Mouse (Mus musculus) heart, embryonic 12.5 days (tissue): ENCODE results near the gene Erf. TPM values are rescaled to one million over a fixed set of nuclear protein-coding genes. Genes with fewer than 3 reads are reported as not detected.

Source experiments
- ATAC-seq: fragments of 200-750 bp; cut with Nextera tagmentation; 2 replicates; pipeline ENCODE4 v1.8.0; 2017; ENCODE audit warnings: moderate TSS enrichment, moderate library complexity; ENCODE audit not compliant: insufficient number of reproducible peaks, low FRiP score
- H3K27ac ChIP-seq: fragments of 300-500 bp; sonication (generic); 2 replicates; pipeline ENCODE4 v1.5.1; 2016; ENCODE audit warnings: mild to moderate bottlenecking, moderate library complexity; ENCODE audit not compliant: poor library complexity, severe bottlenecking
- H3K27me3 ChIP-seq: fragments of 300-500 bp; sonication (generic); replicated peaks from 2 replicates; pipeline ENCODE4 v1.6.1; 2016; ENCODE audit warnings: mild to moderate bottlenecking, moderate library complexity
- H3K36me3 ChIP-seq: fragments of 300-500 bp; sonication (generic); 2 replicates; pipeline ENCODE4 v1.6.1; 2016; ENCODE audit warnings: mild to moderate bottlenecking, moderate library complexity
- H3K4me1 ChIP-seq: fragments of 300-500 bp; sonication (generic); replicated peaks from 2 replicates; pipeline ENCODE4 v1.6.1; 2016; ENCODE audit warnings: mild to moderate bottlenecking
- H3K4me2 ChIP-seq: fragments of 300-500 bp; sonication (generic); 2 replicates; pipeline ENCODE4 v1.6.1; 2016; ENCODE audit warnings: mild to moderate bottlenecking, moderate library complexity
- H3K4me3 ChIP-seq: fragments of 300-500 bp; sonication (generic); 2 replicates; pipeline ENCODE4 v1.5.1; 2016; ENCODE audit warnings: mild to moderate bottlenecking
- H3K9ac ChIP-seq: fragments of 300-500 bp; sonication (generic); 2 replicates; pipeline ENCODE4 v1.6.1; 2016; ENCODE audit warnings: mild to moderate bottlenecking, moderate library complexity
- H3K9me3 ChIP-seq: fragments of 300-500 bp; sonication (generic); replicated peaks from 2 replicates; pipeline ENCODE4 v1.6.1; 2016; ENCODE audit warnings: mild to moderate bottlenecking, moderate library complexity
- WGBS: fragments of 180-500 bp; shearing (Covaris S2); methylation state at CpG from one replicate; pipeline ENCODE4 v1.1.7; 2016; 5-methylcytosine and 5-hydroxymethylcytosine counted together
- polyA plus RNA-seq: library from polyadenylated mRNA; unstranded; fragments of >200 nt; fragmentation: Nextera tagmentation; extraction: Ambion mirVana; gene quantifications from 2 replicates; pipeline ENCODE4 v1.2.1, GENCODE M21; 2016

Gene Erf
- 17.6 and 20.4 TPM in 2 replicates for polyA plus RNA-seq

GRCm38 (mm10) chr7:25250141-25250972, at the start of gene Erf:
Gene Erf (minus strand): TSS chr7:25250761.
- peak; percentile 87 for ATAC-seq
- H3K9ac ChIP-seq: peak within 1 kb of the TSS; percentile 97
- peaks cover 11% of the 10 kb centered on the region for H3K36me3 ChIP-seq
- peak within 1 kb of the TSS; percentile 95 for H3K4me3 ChIP-seq
- H3K4me2 ChIP-seq: peak within 1 kb of the TSS; percentile 96
- H3K27ac ChIP-seq: peak within 1 kb of the TSS; percentile 98
- H3K4me1 ChIP-seq: peaks cover 42% of the 10 kb centered on the region
- no peaks in the 10 kb centered on the region for H3K27me3 ChIP-seq
- WGBS: under 1% methylated on average over 63 of the region's 81 CpGs
- H3K9me3 ChIP-seq: no peaks in the 10 kb centered on the region

GRCm38 (mm10) chr7:25297454-25298325, 47.1 kb upstream of the Erf start, which contains the start of gene Pafah1b3:
Gene Pafah1b3 (minus strand): TSS chr7:25297986.
- Histone ChIP-seq H3K4me3 (peak within 1 kb of the TSS; percentile 84), H3K27ac (peak within 1 kb of the TSS; percentile 91), H3K9me3 (no peaks in the 10 kb centered on the region), H3K4me2 (peak within 1 kb of the TSS; percentile 92), H3K4me1 (peaks cover 34% of the 10 kb centered on the region), H3K9ac (peak within 1 kb of the TSS; percentile 88), H3K36me3 (peaks cover 35% of the 10 kb centered on the region), H3K27me3 (peaks cover 7% of the 10 kb centered on the region)
- ATAC-seq: peak; percentile 86
- WGBS: 1% methylated on average over 52 of the region's 52 CpGs

GRCm38 (mm10) chr7:25296945-25297453, 46.4 kb upstream of the Erf start:
- 0% methylated on average over 21 of the region's 21 CpGs for WGBS
- Histone ChIP-seq H3K9ac (peak overlapping the region; percentile 88), H3K27ac (peak overlapping the region; percentile 91), H3K4me1 (peaks cover 37% of the 10 kb centered on the region), H3K4me2 (peak overlapping the region; percentile 92), H3K9me3 (no peaks in the 10 kb centered on the region), H3K4me3 (peak overlapping the region; percentile 84), H3K36me3 (peaks cover 42% of the 10 kb centered on the region), H3K27me3 (0 out of 2 replicates have a peak, but pooled peaks cover 6% of the 10 kb centered on the region)
- ATAC-seq: peak; percentile 37

GRCm38 (mm10) chr7:25294960-25295722, 44.6 kb upstream of the Erf start:
- no peaks in the 10 kb centered on the region for H3K27me3 ChIP-seq
- H3K9ac ChIP-seq: no peak overlapping the region
- no peak for ATAC-seq
- 91% methylated on average over 12 of the region's 12 CpGs for WGBS
- H3K4me1 ChIP-seq: peaks cover 47% of the 10 kb centered on the region
- H3K9me3 ChIP-seq: no peaks in the 10 kb centered on the region
- H3K4me2 ChIP-seq: no peak overlapping the region
- no peak overlapping the region for H3K4me3 ChIP-seq
- peaks cover 60% of the 10 kb centered on the region for H3K36me3 ChIP-seq
- no peak overlapping the region for H3K27ac ChIP-seq

- Histone ChIP-seq H3K9me3 (peaks cover 3% of the 10 kb centered on the region; the same call in 1 of the 2 replicates), H3K36me3 (peaks cover 67% of the 10 kb centered on the region), H3K4me3 (no peak overlapping the region), H3K4me1 (peaks cover 47% of the 10 kb centered on the region), H3K9ac (no peak overlapping the region), H3K4me2 (no peak overlapping the region), H3K27ac (peak overlapping the region; percentile 36; the same call in 1 of the 2 replicates), H3K27me3 (no peaks in the 10 kb centered on the region)
- 85% methylated on average over 4 of the region's 4 CpGs for WGBS
- ATAC-seq: no peak
Observed at GRCm38 (mm10) chr7:25294495-25294894, 43.9 kb upstream of the Erf start.

- no peaks in the 10 kb centered on the region for H3K27me3 ChIP-seq
- no peak for ATAC-seq
- H3K4me1 ChIP-seq: peaks cover 43% of the 10 kb centered on the region
- 65% methylated on average over 10 of the region's 10 CpGs for WGBS
- H3K4me3 ChIP-seq: no peak overlapping the region
- H3K27ac ChIP-seq: peak overlapping the region; percentile 24
- H3K36me3 ChIP-seq: peaks cover 79% of the 10 kb centered on the region
- H3K4me2 ChIP-seq: no peak overlapping the region
- H3K9me3 ChIP-seq: peaks cover 3% of the 10 kb centered on the region; the same call in 1 of the 2 replicates
- 0 out of 2 replicates have a peak overlapping the region, but pooled peaks have one; percentile 41 for H3K9ac ChIP-seq
Observed at GRCm38 (mm10) chr7:25293191-25293739, 42.7 kb upstream of the Erf start.

- Histone ChIP-seq H3K4me3 (no peak overlapping the region), H3K9ac (no peak overlapping the region)
- WGBS: 70% methylated on average over 7 of the region's 7 CpGs
Observed at GRCm38 (mm10) chr7:25292107-25292506, 41.5 kb upstream of the Erf start.

GRCm38 (mm10) chr7:25290911-25291310, 40.4 kb upstream of the Erf start:
- 0 out of 2 replicates have a peak overlapping the region, but pooled peaks have one; percentile 8 for H3K27ac ChIP-seq
- no peak overlapping the region for H3K4me2 ChIP-seq
- peaks cover 3% of the 10 kb centered on the region; the same call in 1 of the 2 replicates for H3K9me3 ChIP-seq
- H3K36me3 ChIP-seq: peaks cover 100% of the 10 kb centered on the region
- WGBS: 89% methylated on average over 2 of the region's 2 CpGs
- ATAC-seq: 0 out of 2 replicates have a peak, but pooled peaks have one; percentile 7
- no peak overlapping the region for H3K9ac ChIP-seq
- H3K4me1 ChIP-seq: peaks cover 27% of the 10 kb centered on the region
- no peak overlapping the region for H3K4me3 ChIP-seq
- H3K27me3 ChIP-seq: no peaks in the 10 kb centered on the region

More at GRCm38 (mm10) chr7:25292107-25292506, 41.5 kb upstream of the Erf start:
- Histone ChIP-seq H3K9me3 (peaks cover 3% of the 10 kb centered on the region; the same call in 1 of the 2 replicates), H3K4me2 (no peak overlapping the region), H3K4me1 (peaks cover 39% of the 10 kb centered on the region), H3K27ac (0 out of 2 replicates have a peak overlapping the region, but pooled peaks have one; percentile 22), H3K27me3 (no peaks in the 10 kb centered on the region), H3K36me3 (peaks cover 91% of the 10 kb centered on the region)
- no peak for ATAC-seq

- 0 out of 2 replicates have a peak overlapping the region, but pooled peaks have one; percentile 8 for H3K27ac ChIP-seq
- no peak overlapping the region for H3K4me3 ChIP-seq
- WGBS: 96% methylated on average over 1 of the region's 1 CpGs
- H3K4me1 ChIP-seq: peaks cover 27% of the 10 kb centered on the region
- no peaks in the 10 kb centered on the region for H3K27me3 ChIP-seq
- H3K9me3 ChIP-seq: peaks cover 3% of the 10 kb centered on the region; the same call in 1 of the 2 replicates
- H3K9ac ChIP-seq: no peak overlapping the region
- no peak overlapping the region for H3K4me2 ChIP-seq
- peaks cover 100% of the 10 kb centered on the region for H3K36me3 ChIP-seq
- ATAC-seq: no peak
Observed at GRCm38 (mm10) chr7:25290463-25290862, 39.9 kb upstream of the Erf start.

GRCm38 (mm10) chr7:25289925-25290324, 39.4 kb upstream of the Erf start:
- ATAC-seq: no peak
- peaks cover 29% of the 10 kb centered on the region for H3K4me1 ChIP-seq
- H3K4me2 ChIP-seq: no peak overlapping the region
- H3K9me3 ChIP-seq: peaks cover 3% of the 10 kb centered on the region; the same call in 1 of the 2 replicates
- H3K9ac ChIP-seq: no peak overlapping the region
- no peak overlapping the region for H3K4me3 ChIP-seq
- WGBS: 96% methylated on average over 3 of the region's 3 CpGs
- peaks cover 100% of the 10 kb centered on the region for H3K36me3 ChIP-seq
- no peaks in the 10 kb centered on the region for H3K27me3 ChIP-seq
- no peak overlapping the region for H3K27ac ChIP-seq
